Mouse (Mus musculus) kidney, adult 2 months (tissue): ENCODE data around the gene Prpf40b.

ENCODE experiments used
- CTCF ChIP-seq: fragments of 200-500 bp; conservative IDR thresholded peaks from 2 replicates; pipeline ENCODE4 v1.5.1; 2011; ENCODE audit warnings: low read depth, mild to moderate bottlenecking, control low read depth, low read length, moderate library complexity, mixed read lengths; ENCODE audit not compliant: insufficient read depth, insufficient read length
- POLR2A ChIP-seq: fragments of 200-500 bp; IDR thresholded peaks from one replicate; pipeline ENCODE4 v1.6.1; 2011; ENCODE audit warnings: low read depth, low read length, control low read depth

DNA sequence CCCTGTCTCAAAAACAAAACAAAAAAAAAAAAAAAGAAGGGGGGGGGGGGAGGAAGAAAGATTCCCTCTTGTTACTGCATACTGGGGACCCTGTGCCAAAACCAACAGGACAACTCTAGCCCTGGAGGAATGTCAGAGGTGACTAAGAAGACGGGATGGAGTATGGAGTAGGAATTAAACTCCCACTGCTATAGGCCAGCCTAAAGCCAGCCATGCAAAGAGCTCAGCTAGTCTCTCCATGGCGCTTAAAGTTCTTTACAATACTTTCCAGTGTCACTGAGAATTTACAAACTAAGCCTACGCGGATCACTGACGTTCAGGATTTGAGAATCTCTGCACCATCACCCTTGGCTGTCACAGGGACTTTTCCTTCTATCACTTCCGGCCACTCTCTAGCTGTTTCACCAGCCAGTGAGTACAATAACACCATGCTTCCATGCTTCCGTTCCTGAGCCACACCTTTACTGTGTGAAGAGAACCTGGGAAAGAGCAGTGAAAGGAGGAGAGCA lies 69.2 kb downstream of the Prpf40b start:
- TF ChIP-seq CTCF (no peak), POLR2A (no peak)
